Comparison of ENCODE assay signal across 8 mouse cellular contexts in genomic region chr6:31564182-31564531, GRCm38 (mm10). TPM values are rescaled to one million over a fixed set of nuclear protein-coding genes. Genes with fewer than 3 reads are reported as not detected.
A peak's percentile ranks its signal among the peaks of the same experiment; 100 is the strongest.
DNase-seq lines count a peak whose midpoint lies in the region; ATAC-seq and TF ChIP-seq lines count a peak whose summit lies in the region.

No protein-coding gene starts in this region.

- under 1% methylated on average over 18 of the region's 18 CpGs for WGBS in lung, embryonic 16.5 days
- 0% methylated on average over 18 of the region's 18 CpGs for WGBS in limb, embryonic 10.5 days
- 3% methylated on average over 14 of the region's 18 CpGs for WGBS in olfactory bulb, adult 2 months

- peak overlapping the region; percentile 81 for H3K9ac ChIP-seq in lung, embryonic 16.5 days (ENCODE audit: low read length)

- TF ChIP-seq POLR2A in olfactory bulb, adult 2 months (IDR thresholded peaks at IDR 0.05; ENCODE audit: insufficient read depth, low read depth, low read length), result no peak

- TF ChIP-seq CTCF in olfactory bulb, adult 2 months (IDR thresholded peaks at IDR 0.05; ENCODE audit: insufficient read depth, low read depth, low read length), result no peak

- peaks cover 21% of the 10 kb centered on the region for H3K4me1 ChIP-seq in lung, embryonic 16.5 days (replicated peaks; ENCODE audit: control insufficient read depth, insufficient read depth, low read length)
- H3K4me1 ChIP-seq in limb, embryonic 10.5 days, result peaks cover 30% of the 10 kb centered on the region
- H3K4me1 ChIP-seq in olfactory bulb, adult 2 months (ENCODE audit: control insufficient read depth, insufficient read depth, low read length), result peaks cover 24% of the 10 kb centered on the region

- no peak overlapping the region for H3K27ac ChIP-seq in lung, embryonic 16.5 days (ENCODE audit: low read length)
- H3K27ac ChIP-seq in limb, embryonic 10.5 days, result peak overlapping the region; percentile 83
- H3K27ac ChIP-seq in olfactory bulb, adult 2 months (ENCODE audit: insufficient read depth, low read depth, low read length), result no peak overlapping the region

- peak overlapping the region; percentile 82 for H3K4me2 ChIP-seq in lung, embryonic 16.5 days (ENCODE audit: low read depth, low read length)

- H3K36me3 ChIP-seq in lung, embryonic 16.5 days (ENCODE audit: control insufficient read depth, insufficient read depth, low read length), result no peaks in the 10 kb centered on the region
- H3K36me3 ChIP-seq in limb, embryonic 10.5 days, result no peaks in the 10 kb centered on the region

- peak; percentile 14 for DNase-seq in cerebellum, adult 8-10 months
- no peak for DNase-seq in cerebellum, postnatal 14 days
- no peak for DNase-seq in lung, postnatal 14 days
- DNase-seq in limb, embryonic 10.5 days (ENCODE audit: low spot score), result no peak
- DNase-seq in adrenal gland, adult (ENCODE audit: inconsistent age in 2 of 2, low spot score in 1 of 2), result no peak
- DNase-seq in adrenal gland, postnatal 10 days, result no peak

- peak overlapping the region; percentile 73 for H3K4me3 ChIP-seq in lung, embryonic 16.5 days (ENCODE audit: low read length)
- H3K4me3 ChIP-seq in limb, embryonic 10.5 days, result peak overlapping the region; percentile 72
- peak overlapping the region; percentile 51 for H3K4me3 ChIP-seq in olfactory bulb, adult 2 months (ENCODE audit: insufficient read depth, low read depth, low read length)

- H3K27me3 ChIP-seq in lung, embryonic 16.5 days (ENCODE audit: control insufficient read depth, insufficient read depth, low read depth, low read length), result peaks cover 21% of the 10 kb centered on the region
- H3K27me3 ChIP-seq in limb, embryonic 10.5 days (ENCODE audit: low read depth, poor library complexity, severe bottlenecking), result peaks cover 93% of the 10 kb centered on the region

- ATAC-seq in lung, embryonic 16.5 days (ENCODE audit: low read depth), result no peak

- H3K9me3 ChIP-seq in lung, embryonic 16.5 days (ENCODE audit: control insufficient read depth, low read length), result no peaks in the 10 kb centered on the region
- H3K9me3 ChIP-seq in limb, embryonic 10.5 days (replicated peaks), result no peaks in the 10 kb centered on the region

RNA-seq across cellular contexts. Expression of gene Podxl, which starts 0.4 kb away (rescaled TPM):
- 35.0 and 37.4 TPM in 2 replicates for polyA plus RNA-seq in lung, embryonic 16.5 days (2015; fragmentation: Nextera tagmentation; extraction: Ambion mirVana)
- 12.1 and 14.0 TPM in 2 replicates for polyA plus RNA-seq in limb, embryonic 10.5 days (2016; fragmentation: Nextera tagmentation; extraction: Ambion mirVana)
- not detected in 2 replicates for polyA plus RNA-seq in olfactory bulb, adult 2 months (2012; ENCODE audit: insufficient read depth, insufficient read length, low replicate concordance, missing spikeins)
- total RNA-seq in adrenal gland, postnatal 10 days (2021), result 10 to 100 TPM; 37.7 to 45.5 TPM
